Mouse (Mus musculus) WW6 (cell line): Measurements from ENCODE around the gene Arid1b.

Experiments
- DNase-seq: peaks from one replicate; pipeline ENCODE4 v3.0.0-alpha.2; 2013; ENCODE audit warnings: low read depth, low spot score

Gene Arid1b

DNA sequence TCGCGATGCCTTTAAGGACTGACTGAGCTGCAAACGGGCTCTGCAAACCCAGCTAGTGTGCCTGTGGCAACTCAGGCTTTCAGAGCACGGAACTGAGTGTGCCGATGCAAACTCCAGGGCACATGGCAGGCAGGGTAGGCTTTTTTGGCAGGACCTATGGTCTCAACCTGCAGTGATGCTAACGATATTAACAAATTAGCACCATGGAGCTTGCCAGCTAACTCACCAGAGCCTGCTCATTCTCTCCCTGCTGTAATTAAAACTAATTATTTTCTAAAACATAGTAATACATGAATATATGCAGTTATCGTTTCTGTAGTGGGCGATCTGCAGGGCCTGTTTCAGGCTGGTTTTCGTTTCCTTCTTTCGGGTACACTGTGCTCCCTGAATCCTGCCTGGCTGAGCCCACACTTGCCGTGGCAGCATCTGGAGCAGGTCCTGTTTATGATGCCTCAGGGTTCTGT, 316.3 kb downstream of the Arid1b start:
- no peak for DNase-seq

DNA sequence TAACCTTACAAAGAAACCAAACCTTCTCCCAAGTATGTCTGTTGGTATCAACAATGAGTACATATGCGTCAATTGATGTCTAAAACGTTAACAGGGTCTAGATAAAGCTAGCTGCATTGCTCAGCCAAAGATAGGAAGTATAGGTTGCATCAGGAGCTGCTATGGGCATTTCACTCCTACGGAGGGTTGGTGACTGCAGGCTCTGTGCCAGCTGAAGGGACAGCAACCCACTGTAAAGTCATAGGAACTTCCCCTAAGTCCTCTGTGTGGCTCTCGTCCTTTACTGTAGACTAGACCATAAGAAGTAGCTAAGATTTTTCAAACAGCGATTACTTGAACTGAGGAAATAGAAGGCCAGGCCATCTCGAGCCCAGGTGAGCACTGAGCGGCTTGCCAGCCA, 316.9 kb downstream of the Arid1b start:
- no peak for DNase-seq

DNA sequence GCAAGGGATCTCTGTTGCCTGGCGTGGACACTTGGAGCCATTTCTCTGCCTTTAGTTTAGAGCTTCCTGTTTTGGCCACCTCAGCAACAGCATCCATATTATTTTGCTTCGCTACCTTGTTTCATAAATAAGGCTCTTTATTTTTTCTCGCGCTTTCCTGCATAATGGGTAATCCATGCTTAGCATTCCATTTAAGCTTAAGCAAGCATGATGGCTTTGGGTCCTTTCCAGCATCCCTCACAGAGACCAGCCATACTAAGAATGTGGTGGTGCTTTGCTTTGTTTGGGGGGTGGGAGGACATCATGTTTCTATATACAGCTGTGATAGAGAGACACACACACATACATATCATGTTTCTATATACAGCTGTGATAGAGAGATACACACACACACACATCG, 318.2 kb downstream of the Arid1b start:
- no peak for DNase-seq

DNA sequence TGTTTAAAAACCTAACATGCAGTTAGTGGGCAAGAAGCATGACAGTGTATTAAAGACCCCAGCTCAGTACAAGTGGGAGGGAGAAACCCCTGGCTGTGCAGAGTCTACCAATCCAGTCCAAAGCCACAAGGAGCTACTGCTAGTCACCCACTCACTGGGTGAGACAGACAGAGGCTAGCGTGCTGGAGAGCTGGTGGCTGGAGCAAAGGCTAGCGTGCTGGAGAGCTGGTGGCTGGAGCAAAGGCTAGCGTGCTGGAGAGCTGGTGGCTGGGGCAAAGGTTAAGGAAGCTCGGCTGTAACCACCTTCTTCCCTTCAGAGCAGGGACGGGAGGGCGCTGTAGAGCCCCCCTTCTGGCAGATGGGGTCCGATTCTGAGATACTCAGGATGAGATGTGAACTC, 320.6 kb downstream of the Arid1b start:
- DNase-seq: no peak

DNA sequence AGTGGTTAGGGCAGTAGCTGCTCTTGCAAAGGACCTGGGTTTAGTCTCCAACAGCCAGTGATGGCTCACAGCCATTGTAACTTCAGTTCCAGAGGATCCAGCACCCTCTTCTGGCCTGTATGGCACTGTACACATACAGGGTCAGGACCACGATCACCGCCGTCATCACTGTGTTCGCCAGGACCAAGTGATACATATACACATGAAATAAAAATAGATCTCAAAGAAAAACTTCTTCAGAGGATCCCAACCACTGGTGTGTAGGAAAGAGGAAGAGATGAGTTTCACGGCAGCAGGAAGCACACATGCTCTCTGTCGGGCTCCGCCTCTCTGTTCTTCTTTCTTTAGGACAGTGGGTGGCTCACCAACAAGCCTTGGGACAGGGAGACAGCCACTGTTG, 322.4 kb downstream of the Arid1b start:
- DNase-seq: no peak

DNA sequence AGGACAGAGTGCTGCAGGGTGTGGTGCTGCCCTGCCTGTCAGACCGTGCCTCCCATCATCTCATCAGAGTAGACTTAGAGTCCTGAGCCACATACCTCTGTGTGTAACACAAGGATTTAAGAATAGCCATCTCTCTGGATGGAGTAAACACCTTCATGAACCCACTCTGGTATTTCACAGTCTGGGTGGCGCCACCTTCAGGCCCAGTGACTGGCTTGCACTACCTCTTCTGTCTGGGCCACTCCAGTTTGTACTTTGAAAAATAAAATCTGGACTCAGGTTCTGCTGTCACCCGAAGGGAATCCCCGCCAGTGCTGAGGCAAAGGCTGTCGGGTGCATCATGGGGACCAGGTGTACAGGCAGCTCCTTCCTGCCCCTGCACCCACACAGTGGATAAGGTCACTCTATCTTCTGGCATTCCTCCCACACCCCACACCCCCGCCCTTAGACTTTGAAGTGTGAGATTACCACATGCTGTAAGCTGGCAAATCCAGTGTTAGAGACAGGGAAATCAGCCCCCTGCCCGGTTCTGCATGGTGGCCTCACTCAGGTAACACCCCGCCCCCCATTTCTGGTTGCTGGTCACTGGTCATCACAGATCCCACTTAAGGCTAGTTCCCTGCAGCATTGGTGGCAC, 327.6 kb downstream of the Arid1b start:
- DNase-seq: no peak

DNA sequence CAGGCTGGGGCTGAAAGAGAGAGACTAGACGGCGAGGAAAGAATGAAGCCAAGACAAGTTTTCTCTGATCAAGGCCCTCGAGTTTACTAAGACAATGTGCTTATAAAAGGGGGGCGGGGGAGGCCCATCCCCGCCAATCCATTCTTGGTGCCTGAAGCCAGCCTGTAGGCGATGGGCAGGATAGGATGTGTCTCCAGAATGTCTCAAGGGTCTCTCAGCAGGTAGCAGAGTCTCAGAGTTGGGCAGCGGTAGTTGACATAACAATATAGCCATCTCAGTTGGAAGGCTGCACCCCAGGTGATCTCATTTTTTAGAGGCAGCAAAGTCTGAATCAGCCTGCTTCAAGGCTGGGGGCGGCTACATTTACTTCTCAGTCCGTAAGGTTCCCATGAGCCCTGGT, 328.5 kb downstream of the Arid1b start:
- no peak for DNase-seq

DNA sequence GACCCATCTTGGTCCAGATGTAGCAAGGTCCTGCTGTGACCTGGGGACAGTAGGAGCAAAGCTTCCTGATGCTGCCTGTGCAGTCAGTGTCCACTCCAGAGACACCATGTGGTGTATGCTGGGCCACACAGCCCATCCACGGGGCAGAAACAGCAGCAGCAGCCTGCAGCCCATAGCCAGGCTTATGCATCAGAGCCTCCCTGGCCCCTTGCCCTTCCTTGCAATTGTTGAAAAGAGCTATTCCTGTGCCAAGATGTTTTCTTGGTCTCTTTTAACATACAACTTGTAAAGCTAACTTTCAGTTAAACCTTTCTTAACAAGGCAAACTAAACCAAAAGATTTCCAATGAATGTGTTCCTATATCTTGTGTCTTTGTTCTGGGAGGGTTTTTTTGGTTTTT, 329.6 kb downstream of the Arid1b start:
- no peak for DNase-seq

DNA sequence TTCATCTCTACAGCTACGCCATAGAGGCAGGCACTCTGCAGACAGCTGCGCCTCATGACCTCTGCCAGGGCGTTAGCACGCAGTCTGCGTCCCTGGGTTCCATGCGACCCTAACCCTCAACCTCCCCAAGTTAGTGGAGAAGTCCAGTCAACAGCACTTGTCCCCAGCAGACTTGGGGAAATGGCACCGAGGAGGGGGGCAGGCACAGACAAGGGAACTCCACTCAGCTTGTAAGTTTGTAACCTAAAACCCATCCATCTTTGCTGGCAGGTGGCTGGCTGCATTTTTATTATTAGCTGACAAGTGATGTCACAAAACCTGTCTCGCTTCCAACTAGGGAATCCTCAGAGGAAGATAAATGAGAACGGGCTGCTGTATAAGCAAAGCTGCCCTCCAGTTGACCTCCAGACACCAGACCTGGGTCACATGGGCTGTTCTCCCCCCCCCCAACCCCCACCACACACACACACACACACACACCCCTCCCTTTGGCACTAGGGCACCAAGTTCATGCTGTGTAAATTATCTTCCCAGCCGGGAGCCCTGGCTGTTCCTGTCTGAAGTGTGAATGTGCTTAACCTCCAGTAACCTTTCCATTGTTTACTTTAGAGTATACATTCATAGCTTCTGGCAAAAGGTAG, 330.2 kb downstream of the Arid1b start:
- no peak for DNase-seq

DNA sequence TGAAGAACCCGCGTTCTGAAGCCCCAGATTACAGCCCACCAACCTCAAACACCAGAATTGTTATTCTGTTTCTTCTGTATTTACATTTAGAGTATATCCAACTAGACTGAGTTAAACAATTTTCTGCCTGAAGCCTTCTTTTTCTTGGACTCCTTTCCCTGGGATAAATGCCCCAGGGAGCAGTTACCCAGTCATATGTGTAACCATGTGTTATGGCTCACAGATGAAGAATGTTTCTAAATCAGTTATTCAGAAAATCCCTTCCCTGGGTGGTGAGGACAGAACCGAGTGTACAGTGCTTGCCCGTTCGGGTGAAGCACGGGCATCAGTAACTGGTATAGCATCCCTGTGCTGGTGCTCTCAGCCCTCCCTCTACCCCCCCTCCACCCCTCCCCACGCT, 332.6 kb downstream of the Arid1b start:
- DNase-seq: no peak

DNA sequence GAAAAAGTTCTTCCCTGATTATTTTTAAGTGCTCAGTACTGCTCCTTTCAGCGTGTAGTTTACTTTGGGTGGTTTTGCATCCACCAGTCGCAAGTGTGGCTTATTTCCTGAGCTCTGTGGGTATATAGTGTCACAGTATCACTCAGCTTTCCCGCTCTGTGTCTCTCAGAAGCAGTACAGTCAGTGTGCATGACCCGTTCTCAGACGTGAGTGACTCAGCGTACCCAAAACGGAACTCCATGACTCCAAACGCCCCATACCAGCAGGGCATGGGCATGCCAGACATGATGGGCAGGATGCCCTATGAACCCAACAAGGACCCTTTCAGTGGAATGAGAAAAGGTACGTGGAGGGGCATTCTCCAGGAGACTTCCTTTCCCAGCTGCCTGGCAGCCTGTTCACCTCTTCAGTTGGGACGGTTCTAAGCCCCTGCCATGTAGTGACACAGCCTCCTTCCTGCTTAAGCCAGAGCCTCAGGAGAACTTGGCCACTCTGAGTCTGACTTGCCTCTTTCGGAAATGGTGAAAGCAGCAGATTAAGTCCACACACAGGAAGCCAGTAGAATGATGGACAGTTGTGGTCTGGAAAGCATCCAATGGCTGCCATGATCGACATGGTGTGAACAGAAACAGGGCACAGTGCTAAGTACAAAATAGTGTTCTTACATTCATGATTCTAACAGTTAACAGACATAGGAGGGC, 333.5 kb downstream of the Arid1b start:
- DNase-seq: no peak

DNA sequence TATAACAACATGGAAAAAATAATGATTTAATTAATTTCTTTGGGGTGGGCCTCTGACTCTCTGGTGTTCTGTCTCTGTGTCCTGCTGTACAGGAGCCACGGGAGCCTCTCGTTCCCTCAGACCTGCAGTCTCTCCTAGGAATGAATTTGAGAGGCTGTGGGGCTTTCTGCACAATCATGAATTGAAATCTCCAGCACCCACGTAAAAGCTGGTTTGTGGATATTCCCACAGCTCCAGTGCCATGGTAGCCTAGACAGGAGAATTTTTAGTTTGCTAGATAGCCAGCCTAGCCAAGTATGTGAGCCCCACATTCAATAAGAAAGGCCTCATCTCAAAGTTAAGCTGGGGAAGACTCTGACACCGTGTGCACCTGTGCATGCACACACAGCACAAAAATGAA, 335.3 kb downstream of the Arid1b start:
- no peak for DNase-seq

DNA sequence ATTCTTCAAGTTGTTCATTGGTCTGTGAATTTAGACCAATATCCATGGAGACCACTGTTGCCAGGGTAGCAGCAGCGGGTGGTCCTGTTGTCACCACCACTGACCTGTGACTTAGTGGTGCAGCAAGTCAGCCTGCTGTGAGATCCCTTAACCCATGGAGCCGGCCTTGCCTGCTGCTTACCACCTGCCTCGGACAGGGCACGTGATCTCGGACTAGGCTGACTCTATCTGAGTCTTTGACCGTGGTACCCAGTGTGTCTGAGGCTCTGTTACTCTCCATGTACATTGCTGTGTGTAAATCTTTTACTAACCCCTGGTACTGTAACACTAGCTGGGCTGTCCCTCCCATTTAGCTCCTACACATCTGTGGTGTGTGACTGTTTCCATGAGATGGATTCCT, 335.9 kb downstream of the Arid1b start:
- no peak for DNase-seq

DNA sequence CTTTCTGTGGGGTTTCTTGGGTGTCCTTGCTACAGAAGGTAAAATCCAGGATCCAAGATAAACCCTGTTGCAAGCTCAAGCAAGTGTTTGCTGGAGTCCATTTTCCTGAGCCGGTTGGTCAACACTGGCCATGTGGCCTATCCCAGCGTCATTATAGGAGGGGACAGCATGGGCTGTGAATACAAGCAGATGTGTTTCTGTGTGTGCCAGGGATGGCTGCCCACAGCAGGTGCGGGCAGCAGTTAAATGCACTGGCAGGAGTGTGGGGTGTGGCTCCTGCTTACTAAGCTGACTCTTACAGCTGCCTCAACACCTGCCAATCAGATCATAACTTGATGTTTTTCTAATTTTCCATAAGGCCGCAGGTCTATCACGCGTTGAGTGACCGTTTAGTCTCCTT, 336.5 kb downstream of the Arid1b start:
- DNase-seq: no peak

DNA sequence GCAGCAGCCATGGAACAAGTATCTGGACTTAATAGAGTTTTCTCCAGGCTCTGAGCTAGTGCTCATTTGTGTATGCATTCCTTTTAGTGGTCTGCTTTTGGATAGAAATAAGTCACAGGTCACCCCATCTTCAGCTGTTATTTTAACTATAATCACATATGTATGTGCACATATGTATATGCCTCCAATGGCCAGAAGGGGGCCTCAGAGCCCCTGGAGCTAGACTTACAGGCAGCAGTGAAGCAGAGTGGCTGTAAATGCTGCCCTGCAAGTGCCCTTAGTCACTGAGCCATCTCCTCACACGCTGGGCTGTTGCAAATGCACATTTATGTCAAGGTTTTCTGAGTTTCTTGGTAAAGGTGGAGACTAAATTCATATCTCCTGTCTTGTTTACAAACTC, 337.3 kb downstream of the Arid1b start:
- DNase-seq: no peak

DNA sequence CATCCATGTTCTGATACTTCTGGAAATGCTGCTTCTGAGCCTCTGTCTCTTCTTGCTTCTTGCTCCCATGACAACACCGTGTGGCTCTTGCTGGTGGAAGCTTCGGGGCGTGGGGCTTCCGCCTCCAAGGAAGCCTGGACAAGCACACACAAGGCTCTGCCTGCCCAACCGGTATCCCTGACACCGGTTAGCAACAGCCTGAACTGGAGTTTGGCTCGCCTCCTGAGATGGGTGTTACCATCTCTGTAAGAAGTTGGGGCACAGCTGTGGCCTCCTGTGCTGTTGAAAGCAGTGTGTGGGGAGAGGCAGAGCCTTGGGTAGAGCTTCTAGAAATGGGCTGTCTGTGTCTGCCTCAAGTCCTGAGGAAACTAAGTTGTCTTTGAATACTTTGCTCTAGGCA, 340.4 kb downstream of the Arid1b start:
- no peak for DNase-seq

DNA sequence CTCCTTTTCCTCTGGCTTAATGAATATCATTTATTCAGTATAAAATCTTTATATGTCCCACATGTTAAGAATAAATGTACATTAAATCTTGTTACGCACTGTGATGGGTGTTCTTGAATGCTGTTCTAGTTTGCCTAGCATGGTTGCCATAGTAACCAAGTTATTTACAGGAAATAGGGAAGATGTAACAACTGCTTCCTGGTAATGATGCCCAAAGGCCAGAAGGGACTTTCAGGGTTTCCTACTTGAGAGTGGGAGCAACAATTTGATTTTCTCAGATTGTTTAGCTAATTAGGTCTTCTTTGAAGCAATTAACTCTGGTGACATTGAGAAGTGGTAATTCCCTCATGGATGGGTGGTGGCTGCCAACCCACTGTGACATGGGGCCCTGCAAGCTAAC, 350.3 kb downstream of the Arid1b start:
- no peak for DNase-seq

DNA sequence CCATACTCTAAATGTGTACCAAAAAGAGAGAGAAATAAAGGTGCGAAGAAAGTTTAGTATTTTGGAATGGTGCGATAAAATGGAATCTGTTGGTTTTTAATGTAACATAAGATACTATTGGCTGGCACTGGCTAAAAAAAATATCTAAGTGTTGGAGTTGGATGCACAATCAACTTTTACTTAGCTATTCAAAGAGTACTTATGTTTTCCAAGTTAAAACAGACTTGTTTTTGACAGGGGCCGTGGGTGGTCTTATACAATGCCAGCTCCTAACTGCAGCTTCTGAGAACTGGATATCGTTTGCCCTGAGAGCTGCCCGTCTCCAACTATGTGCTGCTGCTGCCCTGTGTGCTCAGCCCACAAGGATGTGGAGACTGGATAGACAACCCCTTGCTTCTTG, 351.7 kb downstream of the Arid1b start:
- DNase-seq: no peak

DNA sequence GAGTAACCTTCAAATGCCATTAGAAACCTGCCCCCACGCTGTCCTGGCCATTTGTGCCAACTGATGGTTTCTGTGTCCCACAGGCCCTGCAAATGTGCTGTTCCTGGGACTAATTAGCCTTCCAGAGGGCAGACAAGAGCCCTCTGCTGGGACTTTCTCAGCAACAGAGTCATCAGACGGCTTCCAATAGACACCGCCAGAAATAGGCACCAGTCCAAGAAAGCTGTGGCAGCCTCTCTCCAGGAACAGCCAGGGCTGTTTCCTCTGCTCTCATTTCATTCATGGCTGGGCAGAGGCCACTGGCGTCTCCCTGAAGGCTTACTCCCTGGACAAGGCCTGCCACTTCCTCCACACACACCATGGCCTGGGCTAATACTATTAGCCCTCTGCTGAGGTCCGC, 358.8 kb downstream of the Arid1b start:
- no peak for DNase-seq

DNA sequence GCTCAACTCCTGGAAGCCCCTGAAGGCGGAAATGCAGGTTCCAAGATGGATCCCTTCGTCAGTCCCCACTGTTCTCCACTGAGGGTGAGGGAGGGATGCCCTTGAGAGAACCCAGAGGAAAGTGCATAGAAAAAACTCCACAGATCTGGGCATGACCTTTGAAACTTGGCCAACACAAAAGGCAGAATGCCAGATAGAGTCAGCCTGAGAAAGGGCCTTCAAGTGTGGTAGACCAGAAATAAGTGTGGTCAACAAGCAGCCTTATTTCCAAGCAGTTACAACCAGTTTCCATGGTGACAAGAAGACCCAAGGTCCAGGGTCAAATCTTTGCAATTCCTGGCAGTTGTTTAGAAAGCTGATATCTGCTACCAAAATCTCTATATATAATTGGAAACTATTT, 366.6 kb downstream of the Arid1b start:
- DNase-seq: no peak

DNA sequence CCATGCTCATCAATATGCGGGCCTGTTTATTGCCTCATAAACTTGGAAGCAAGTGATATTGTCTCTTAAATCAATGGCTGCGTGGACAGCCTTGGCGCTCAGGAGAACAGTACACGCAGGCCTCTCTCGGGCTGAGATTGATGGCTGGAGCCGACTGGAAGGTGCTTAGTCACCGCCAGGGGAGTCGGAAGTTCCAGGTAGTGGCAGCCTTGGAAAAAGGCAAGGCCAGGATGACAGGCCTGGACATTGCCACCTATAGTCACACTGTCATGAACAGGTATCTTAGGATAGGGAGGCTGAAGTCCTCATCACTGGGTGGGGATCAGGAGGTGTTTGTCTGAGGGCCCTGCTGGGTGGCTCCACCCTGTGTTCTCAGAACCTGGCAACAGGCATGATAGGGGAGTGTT, 371.9 kb downstream of the Arid1b start:
- no peak for DNase-seq

DNA sequence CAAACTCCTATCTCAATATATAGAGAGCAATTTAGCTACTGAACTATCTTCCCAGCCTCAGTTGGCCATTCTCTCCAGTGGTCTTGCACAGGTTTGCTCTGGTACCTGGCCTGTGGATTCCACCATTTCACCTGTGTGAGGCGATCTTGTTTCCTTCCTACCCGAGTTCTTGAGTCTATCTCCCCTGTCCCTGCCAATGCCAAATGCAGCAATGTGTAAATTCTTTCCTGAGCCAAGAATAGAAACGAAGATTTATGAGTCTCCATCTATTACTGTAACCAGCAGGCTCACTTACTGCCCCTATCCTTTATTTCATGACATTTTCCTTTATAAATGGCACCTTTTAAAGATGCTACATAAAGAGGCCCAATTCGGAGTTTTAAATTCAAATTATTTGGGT, 376.9 kb downstream of the Arid1b start:
- DNase-seq: no peak

DNA sequence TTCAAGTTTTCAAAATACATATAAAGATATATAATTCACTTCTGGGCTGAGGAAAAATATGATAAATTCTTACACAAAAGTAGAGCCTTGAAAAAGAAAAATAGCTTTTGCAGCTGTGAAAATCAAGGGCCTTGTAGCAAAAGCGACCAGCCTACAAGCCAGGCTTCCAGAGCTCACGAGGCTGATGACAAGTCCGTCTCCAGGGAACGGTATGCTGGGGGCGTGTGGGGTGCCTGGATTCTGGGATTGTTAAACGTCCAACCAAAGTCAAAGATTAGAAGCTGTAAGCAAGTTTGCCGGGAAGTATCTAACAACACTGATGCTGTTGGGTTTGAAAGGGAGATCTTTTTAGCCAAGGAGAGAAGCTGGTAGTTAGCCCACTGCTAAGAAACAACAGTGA, 377.4 kb downstream of the Arid1b start:
- no peak for DNase-seq
